Mouse (Mus musculus) forebrain, postnatal 0 days (tissue): Measurements from ENCODE around the gene Mbl1. TPM values are rescaled to one million over a fixed set of nuclear protein-coding genes. Genes with fewer than 3 reads are reported as not detected.
A peak's percentile ranks its signal among the peaks of the same experiment; 100 is the strongest.

ENCODE experiments used
- ATAC-seq: fragments of 200-750 bp; cut with Nextera tagmentation; 2 replicates; pipeline ENCODE4 v1.8.0; 2017; ENCODE audit warnings: mild to moderate bottlenecking, moderate library complexity
- DNase-seq: peaks from one replicate; pipeline ENCODE4 v3.0.0-alpha.2; 2015
- H3K27ac ChIP-seq: fragments of 300-500 bp; sonication (generic); 2 replicates; pipeline ENCODE4 v1.5.1; 2014; ENCODE audit warnings: low read depth, mild to moderate bottlenecking, antibody characterized with exemption, low read length, moderate library complexity, mixed read lengths
- H3K27me3 ChIP-seq: fragments of 300-500 bp; sonication (generic); 2 replicates; pipeline ENCODE4 v1.6.1; 2014; ENCODE audit warnings: mild to moderate bottlenecking, low read length, mixed read lengths; ENCODE audit not compliant: insufficient read depth
- H3K36me3 ChIP-seq: fragments of 300-500 bp; sonication (generic); 2 replicates; pipeline ENCODE4 v1.6.1; 2014; ENCODE audit warnings: mild to moderate bottlenecking, moderate library complexity; ENCODE audit not compliant: insufficient read depth
- H3K4me1 ChIP-seq: fragments of 300-500 bp; sonication (generic); 2 replicates; pipeline ENCODE4 v1.6.1; 2014; ENCODE audit warnings: antibody characterized with exemption; ENCODE audit not compliant: insufficient read depth
- H3K4me2 ChIP-seq: fragments of 300-500 bp; sonication (generic); 2 replicates; pipeline ENCODE4 v1.6.1; 2014; ENCODE audit warnings: low read depth, mild to moderate bottlenecking, moderate library complexity
- H3K4me3 ChIP-seq: fragments of 300-500 bp; sonication (generic); 2 replicates; pipeline ENCODE4 v1.5.1; 2014; ENCODE audit warnings: low read depth, low read length, mixed read lengths
- H3K9ac ChIP-seq: fragments of 300-500 bp; sonication (generic); 2 replicates; pipeline ENCODE4 v1.6.1; 2014; ENCODE audit warnings: mild to moderate bottlenecking
- H3K9me3 ChIP-seq: fragments of 300-500 bp; sonication (generic); 2 replicates; pipeline ENCODE4 v1.6.1; 2016; ENCODE audit warnings: low read length
- CTCF ChIP-seq: sonication (generic); IDR thresholded peaks from 2 replicates; pipeline ENCODE4 v1.5.1; 2016; ENCODE audit warnings: antibody characterized with exemption, control low read depth, low read depth
- WGBS: fragments of 180-500 bp; shearing (Covaris S2); extraction: QIAGEN DNeasy Blood & Tissue Kit; methylation state at CpG from one replicate; pipeline ENCODE4 v1.1.7; 2014; 5-methylcytosine and 5-hydroxymethylcytosine counted together
- polyA plus RNA-seq: library from polyadenylated mRNA; unstranded; fragments of >200 nt; fragmentation: Nextera tagmentation; extraction: Ambion mirVana; gene quantifications from 2 replicates; pipeline ENCODE4 v1.2.1, GENCODE M21; 2015
- total RNA-seq: library from RNA; depleted of rRNA; stranded (reverse); fragments of >200 nt; gene quantifications from 2 replicates; pipeline ENCODE4 v1.2.3, GENCODE M21; 2014

Gene Mbl1
- total and polyA plus RNA-seq, 2 experiments from 2014 or later, result not detected

DNA sequence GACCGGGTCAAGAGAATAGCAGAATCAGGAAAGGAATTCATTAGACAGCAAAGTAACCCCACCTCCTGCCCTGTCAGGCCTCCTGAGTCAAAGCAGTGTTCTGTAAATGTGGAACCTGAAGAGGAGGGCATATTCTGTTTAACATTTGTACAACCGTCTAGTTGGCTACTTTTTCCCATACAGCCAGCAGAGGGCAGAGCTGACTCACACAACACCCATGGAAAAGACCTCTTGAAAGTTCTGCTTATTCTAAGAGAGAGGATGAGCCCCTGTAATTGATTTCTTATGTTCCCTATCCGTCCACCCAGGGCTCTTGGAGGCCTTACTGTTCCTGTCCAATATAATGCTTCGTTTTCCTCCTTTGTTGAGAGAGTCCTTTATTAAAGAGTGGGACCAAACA lies 23.3 kb upstream of the Mbl1 start:
- 20% methylated on average over 4 of the region's 4 CpGs for WGBS
- Histone ChIP-seq H3K27ac (no peak overlapping the region), H3K4me2 (no peak overlapping the region), H3K27me3 (no peaks in the 10 kb centered on the region), H3K36me3 (no peaks in the 10 kb centered on the region), H3K9ac (no peak overlapping the region), H3K4me1 (no peaks in the 10 kb centered on the region), H3K4me3 (no peak overlapping the region), H3K9me3 (no peaks in the 10 kb centered on the region)
- DNase-seq (peak; percentile 46), ATAC-seq (peak; percentile 75)
- peak; percentile 75 for TF ChIP-seq CTCF

- no peak within 1 kb of the TSS for H3K4me2 ChIP-seq
- no peak for DNase-seq
- H3K27me3 ChIP-seq, result no peaks in the 10 kb centered on the region
- H3K36me3 ChIP-seq, result no peaks in the 10 kb centered on the region
- no peak within 1 kb of the TSS for H3K4me3 ChIP-seq
- TF ChIP-seq CTCF, result no peak
- no peaks in the 10 kb centered on the region for H3K9me3 ChIP-seq
- H3K9ac ChIP-seq, result no peak within 1 kb of the TSS
- no peak within 1 kb of the TSS for H3K27ac ChIP-seq
- no peak for ATAC-seq
- 86% methylated on average over 7 of the region's 7 CpGs for WGBS
- H3K4me1 ChIP-seq, result no peaks in the 10 kb centered on the region
Measured at GRCm38 (mm10) chr14:41131540-41131939, 19.7 kb upstream of the Mbl1 start, which contains the start of gene Sftpa1. Gene Sftpa1 (plus strand): TSS chr14:41131782.

GRCm38 (mm10) chr14:41137006-41137405 lies 14.3 kb upstream of the Mbl1 start:
- H3K4me3 ChIP-seq, result no peak overlapping the region
- H3K27ac ChIP-seq, result no peak overlapping the region
- no peaks in the 10 kb centered on the region for H3K27me3 ChIP-seq
- no peaks in the 10 kb centered on the region for H3K4me1 ChIP-seq
- H3K4me2 ChIP-seq, result no peak overlapping the region
- no peaks in the 10 kb centered on the region for H3K36me3 ChIP-seq
- no peak for TF ChIP-seq CTCF
- ATAC-seq (no peak), DNase-seq (no peak)
- H3K9ac ChIP-seq, result no peak overlapping the region
- H3K9me3 ChIP-seq, result no peaks in the 10 kb centered on the region

- 95% methylated on average over 1 of the region's 1 CpGs for WGBS
- no peak overlapping the region for H3K9ac ChIP-seq
- H3K9me3 ChIP-seq, result no peaks in the 10 kb centered on the region
- DNase-seq (no peak), ATAC-seq (no peak)
- no peaks in the 10 kb centered on the region for H3K36me3 ChIP-seq
- H3K4me1 ChIP-seq, result no peaks in the 10 kb centered on the region
- no peak overlapping the region for H3K27ac ChIP-seq
- no peak for TF ChIP-seq CTCF
- no peak overlapping the region for H3K4me2 ChIP-seq
- H3K27me3 ChIP-seq, result no peaks in the 10 kb centered on the region
- no peak overlapping the region for H3K4me3 ChIP-seq
Measured at GRCm38 (mm10) chr14:41140686-41141085, 10.6 kb upstream of the Mbl1 start.

DNA sequence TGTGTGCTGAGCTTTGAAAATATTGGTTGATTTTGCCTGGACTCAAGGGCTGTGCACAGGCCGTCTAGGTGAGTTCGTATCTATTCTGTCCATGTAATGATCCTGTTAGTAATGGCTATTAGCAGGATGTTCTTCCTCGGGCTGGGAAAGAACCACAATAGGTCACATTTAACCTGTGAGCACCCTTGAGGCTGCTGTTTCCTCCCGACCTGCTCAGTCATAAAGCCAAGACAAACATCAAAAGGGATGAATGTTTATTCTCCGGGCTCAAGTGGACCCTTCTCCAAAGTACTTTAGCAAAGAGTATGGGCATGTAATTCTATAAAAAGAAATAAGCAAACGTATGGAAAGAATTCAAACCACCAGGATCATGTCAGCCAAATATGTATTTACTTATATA lies 5.2 kb upstream of the Mbl1 start:
- H3K36me3 ChIP-seq, result no peaks in the 10 kb centered on the region
- no peak overlapping the region for H3K9ac ChIP-seq
- no peak for ATAC-seq
- H3K4me1 ChIP-seq, result no peaks in the 10 kb centered on the region
- DNase-seq, result no peak
- TF ChIP-seq CTCF, result no peak
- WGBS, result 74% methylated on average over 6 of the region's 6 CpGs
- H3K4me3 ChIP-seq, result no peak overlapping the region
- no peak overlapping the region for H3K27ac ChIP-seq
- H3K27me3 ChIP-seq, result no peaks in the 10 kb centered on the region
- H3K4me2 ChIP-seq, result no peak overlapping the region
- no peaks in the 10 kb centered on the region for H3K9me3 ChIP-seq

- Histone ChIP-seq H3K4me3 (no peak overlapping the region), H3K4me1 (no peaks in the 10 kb centered on the region), H3K9me3 (no peaks in the 10 kb centered on the region), H3K4me2 (no peak overlapping the region), H3K27me3 (no peaks in the 10 kb centered on the region), H3K36me3 (no peaks in the 10 kb centered on the region), H3K9ac (no peak overlapping the region), H3K27ac (no peak overlapping the region)
- TF ChIP-seq CTCF, result no peak
- DNase-seq (no peak), ATAC-seq (no peak)
- 79% methylated on average over 3 of the region's 3 CpGs for WGBS
Measured at GRCm38 (mm10) chr14:41146922-41147321, 4.3 kb upstream of the Mbl1 start.

GRCm38 (mm10) chr14:41147356-41147755 lies 3.9 kb upstream of the Mbl1 start:
- DNase-seq, result no peak
- no peak for ATAC-seq
- no peak overlapping the region for H3K27ac ChIP-seq
- no peaks in the 10 kb centered on the region for H3K36me3 ChIP-seq
- no peak overlapping the region for H3K4me3 ChIP-seq
- TF ChIP-seq CTCF, result no peak
- 62% methylated on average over 2 of the region's 2 CpGs for WGBS
- no peaks in the 10 kb centered on the region for H3K27me3 ChIP-seq
- H3K9ac ChIP-seq, result no peak overlapping the region
- H3K4me2 ChIP-seq, result no peak overlapping the region
- no peaks in the 10 kb centered on the region for H3K9me3 ChIP-seq
- H3K4me1 ChIP-seq, result no peaks in the 10 kb centered on the region

DNA sequence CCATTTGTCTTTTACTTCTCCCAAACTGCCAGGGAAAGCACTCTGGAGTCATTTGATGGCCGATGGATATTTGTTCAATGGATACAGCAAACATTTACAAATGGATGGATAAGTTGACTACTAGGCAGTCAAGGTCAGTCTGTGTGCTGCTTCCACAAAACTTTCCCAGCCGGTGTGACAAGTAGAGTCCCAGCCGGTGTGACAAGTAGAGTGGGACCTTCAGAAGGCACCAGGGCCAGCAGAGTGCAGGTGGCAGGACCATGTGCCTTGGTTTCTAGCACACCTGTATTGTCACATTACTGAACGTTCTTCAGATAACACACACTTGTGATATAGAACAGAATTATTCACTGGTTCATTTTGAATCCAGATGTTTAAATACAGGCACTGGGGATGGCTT lies 8.8 kb downstream of the Mbl1 start:
- no peak overlapping the region for H3K9ac ChIP-seq
- H3K36me3 ChIP-seq, result no peaks in the 10 kb centered on the region
- ATAC-seq, result no peak
- no peaks in the 10 kb centered on the region for H3K9me3 ChIP-seq
- no peak overlapping the region for H3K27ac ChIP-seq
- H3K4me3 ChIP-seq, result no peak overlapping the region
- DNase-seq, result no peak
- TF ChIP-seq CTCF, result no peak
- 84% methylated on average over 4 of the region's 4 CpGs for WGBS
- no peaks in the 10 kb centered on the region for H3K27me3 ChIP-seq
- H3K4me1 ChIP-seq, result no peaks in the 10 kb centered on the region
- no peak overlapping the region for H3K4me2 ChIP-seq
